Mouse (Mus musculus) neural tube, embryonic 14.5 days (tissue): ENCODE data around the gene Gtf2a1l. TPM values are rescaled to one million over a fixed set of nuclear protein-coding genes. Genes with fewer than 3 reads are reported as not detected.

Experiments
- ATAC-seq: fragments of 200-750 bp; cut with Nextera tagmentation; 2 replicates; pipeline ENCODE4 v1.8.0; 2017; ENCODE audit warnings: low read depth, mild to moderate bottlenecking, moderate TSS enrichment, moderate library complexity
- H3K27ac ChIP-seq: fragments of 300-500 bp; sonication (generic); 2 replicates; pipeline ENCODE4 v1.5.1; 2014; ENCODE audit warnings: low read depth, mild to moderate bottlenecking, control low read depth, low read length, moderate library complexity, mixed read lengths
- H3K27me3 ChIP-seq: fragments of 300-500 bp; sonication (generic); 2 replicates; pipeline ENCODE4 v1.6.1; 2014; ENCODE audit warnings: low read length; ENCODE audit not compliant: control insufficient read depth, insufficient read depth
- H3K36me3 ChIP-seq: fragments of 300-500 bp; sonication (generic); 2 replicates; pipeline ENCODE4 v1.6.1; 2014; ENCODE audit warnings: low read length, mixed read lengths; ENCODE audit not compliant: control insufficient read depth, insufficient read depth
- H3K4me1 ChIP-seq: fragments of 300-500 bp; sonication (generic); 2 replicates; pipeline ENCODE4 v1.6.1; 2014; ENCODE audit warnings: low read length; ENCODE audit not compliant: control insufficient read depth, insufficient read depth
- H3K4me2 ChIP-seq: fragments of 300-500 bp; sonication (generic); 2 replicates; pipeline ENCODE4 v1.6.1; 2014; ENCODE audit warnings: mild to moderate bottlenecking, low read depth, low read length, control low read depth
- H3K4me3 ChIP-seq: fragments of 300-500 bp; sonication (generic); 2 replicates; pipeline ENCODE4 v1.5.1; 2014; ENCODE audit warnings: low read depth, low read length, control low read depth, mixed read lengths
- H3K9ac ChIP-seq: fragments of 300-500 bp; sonication (generic); replicated peaks from 2 replicates; pipeline ENCODE4 v1.6.1; 2014; ENCODE audit warnings: low read depth, mild to moderate bottlenecking, control low read depth, low read length, mixed read lengths
- H3K9me3 ChIP-seq: fragments of 300-500 bp; sonication (generic); 2 replicates; pipeline ENCODE4 v1.6.1; 2016; ENCODE audit warnings: low read length; ENCODE audit not compliant: control insufficient read depth
- WGBS: fragments of 180-500 bp; shearing (Covaris S2); extraction: QIAGEN DNeasy Blood & Tissue Kit; methylation state at CpG from one replicate; pipeline ENCODE4 v1.1.7; 2014; 5-methylcytosine and 5-hydroxymethylcytosine counted together
- polyA plus RNA-seq: library from polyadenylated mRNA; unstranded; fragments of >200 nt; fragmentation: Nextera tagmentation; extraction: Ambion mirVana; gene quantifications from 2 replicates; pipeline ENCODE4 v1.2.1, GENCODE M21; 2014

The Gtf2a1l gene
- polyA plus RNA-seq, 1 experiment from 2014 or later: 0.19 TPM

- WGBS: 4% methylated on average over 17 of the region's 17 CpGs
- peak overlapping the region; percentile 41; the same call in 1 of the 2 replicates for H3K27ac ChIP-seq
- H3K4me3 ChIP-seq: no peak overlapping the region
- peak overlapping the region; percentile 36 for H3K4me2 ChIP-seq
- peaks cover 23% of the 10 kb centered on the region for H3K4me1 ChIP-seq
- no peaks in the 10 kb centered on the region for H3K36me3 ChIP-seq
- peak overlapping the region; percentile 16; the same call in 1 of the 2 replicates for H3K9ac ChIP-seq
- peak; percentile 79 for ATAC-seq
- no peaks in the 10 kb centered on the region for H3K27me3 ChIP-seq
- no peaks in the 10 kb centered on the region for H3K9me3 ChIP-seq
These were observed 84.5 kb downstream of the Gtf2a1l start for GRCm38 (mm10) chr17:88752827-88753471.

- Histone ChIP-seq H3K4me1 (peaks cover 25% of the 10 kb centered on the region), H3K9me3 (no peaks in the 10 kb centered on the region), H3K27ac (peak overlapping the region; percentile 40; the same call in 1 of the 2 replicates), H3K27me3 (no peaks in the 10 kb centered on the region), H3K4me3 (no peak overlapping the region), H3K4me2 (peak overlapping the region; percentile 36), H3K9ac (peak overlapping the region; percentile 16; the same call in 1 of the 2 replicates), H3K36me3 (no peaks in the 10 kb centered on the region)
- WGBS: 16% methylated on average over 12 of the region's 12 CpGs
- peak; percentile 32; the same call in 1 of the 2 replicates for ATAC-seq
These were observed 85.0 kb downstream of the Gtf2a1l start for GRCm38 (mm10) chr17:88753472-88753857.

- Histone ChIP-seq H3K4me3 (no peak overlapping the region), H3K9ac (no peak overlapping the region), H3K27ac (no peak overlapping the region), H3K27me3 (no peaks in the 10 kb centered on the region), H3K4me2 (no peak overlapping the region), H3K36me3 (no peaks in the 10 kb centered on the region), H3K9me3 (no peaks in the 10 kb centered on the region), H3K4me1 (peaks cover 21% of the 10 kb centered on the region)
- ATAC-seq: no peak
- WGBS: 81% methylated on average over 6 of the region's 6 CpGs
These were observed 87.3 kb downstream of the Gtf2a1l start for GRCm38 (mm10) chr17:88755776-88756175.

GRCm38 (mm10) chr17:88758003-88758437, 89.6 kb downstream of the Gtf2a1l start:
- Histone ChIP-seq H3K4me1 (peaks cover 16% of the 10 kb centered on the region), H3K9ac (no peak overlapping the region), H3K36me3 (no peaks in the 10 kb centered on the region), H3K9me3 (no peaks in the 10 kb centered on the region), H3K4me3 (no peak overlapping the region), H3K27ac (0 out of 2 replicates have a peak overlapping the region, but pooled peaks have one; percentile 22), H3K27me3 (no peaks in the 10 kb centered on the region), H3K4me2 (no peak overlapping the region)
- WGBS: 14% methylated on average over 9 of the region's 9 CpGs
- ATAC-seq: peak; percentile 21; the same call in 1 of the 2 replicates

GRCm38 (mm10) chr17:88763396-88764135, 95.1 kb downstream of the Gtf2a1l start:
- H3K27me3 ChIP-seq: no peaks in the 10 kb centered on the region
- H3K36me3 ChIP-seq: no peaks in the 10 kb centered on the region
- no peak overlapping the region for H3K9ac ChIP-seq
- WGBS: 12% methylated on average over 5 of the region's 5 CpGs
- ATAC-seq: peak; percentile 52
- no peak overlapping the region for H3K4me2 ChIP-seq
- no peak overlapping the region for H3K4me3 ChIP-seq
- no peaks in the 10 kb centered on the region for H3K9me3 ChIP-seq
- no peak overlapping the region for H3K27ac ChIP-seq
- no peaks in the 10 kb centered on the region; the same call in 1 of the 2 replicates for H3K4me1 ChIP-seq

GRCm38 (mm10) chr17:88764136-88764485, 95.7 kb downstream of the Gtf2a1l start:
- Histone ChIP-seq H3K27ac (no peak overlapping the region), H3K27me3 (no peaks in the 10 kb centered on the region), H3K9me3 (no peaks in the 10 kb centered on the region), H3K4me2 (no peak overlapping the region), H3K9ac (no peak overlapping the region), H3K4me1 (no peaks in the 10 kb centered on the region), H3K4me3 (no peak overlapping the region), H3K36me3 (no peaks in the 10 kb centered on the region)
- peak; percentile 79 for ATAC-seq
- 30% methylated on average over 3 of the region's 3 CpGs for WGBS

Other genes with a start within 250 kb of the Gtf2a1l start
- 8.1 and 8.6 TPM in 2 replicates for gene Foxn2, start 227.9 kb upstream of the Gtf2a1l start, polyA plus RNA-seq
- 58.6 and 62.0 TPM in 2 replicates for gene Ppp1r21, start 138.5 kb upstream of the Gtf2a1l start, polyA plus RNA-seq
- gene Ston1, start 71.0 kb upstream of the Gtf2a1l start, polyA plus RNA-seq: 1.8 and 2.7 TPM in 2 replicates
- 2.4 and 3.1 TPM in 2 replicates for gene Lhcgr, start 123.3 kb downstream of the Gtf2a1l start, polyA plus RNA-seq